Comparison of ENCODE assay signal across 9 mouse cellular contexts in the genomic region with DNA sequence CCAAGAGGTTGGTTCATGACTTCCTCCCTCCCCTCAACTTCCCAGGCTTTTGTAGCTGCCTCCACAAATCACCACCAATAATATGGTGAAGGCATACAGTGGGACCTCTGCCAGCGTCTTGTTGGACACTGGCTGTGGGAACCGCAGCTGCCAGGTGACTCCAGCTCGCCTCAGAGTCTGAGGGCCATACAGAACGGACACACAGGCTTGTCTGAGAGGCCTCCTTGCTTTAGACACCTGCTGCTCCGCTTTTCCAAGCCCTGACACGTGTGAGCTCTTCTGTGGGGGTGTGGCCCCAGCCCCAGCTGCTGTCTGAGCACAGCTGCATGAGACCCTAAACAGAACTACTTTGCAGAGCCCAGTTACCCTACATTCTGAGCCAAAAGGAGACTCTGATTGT.
DNase-seq lines count a peak whose midpoint lies in the region; ATAC-seq and TF ChIP-seq lines count a peak whose summit lies in the region.
"Had no signal": no experiment of that assay in that cellular context is flagged by ENCODE, and none has a peak within 500 bp of the region (broad histone marks: within the 10 kb centered on the region; RNA-seq: fewer than 3 reads in every experiment).

No protein-coding gene starts in this region.

- H3K4me2 ChIP-seq in limb, embryonic 12.5 days = no peak overlapping the region

- no peaks in the 10 kb centered on the region for H3K27me3 ChIP-seq in limb, embryonic 12.5 days

- peak; percentile 76; the same call in 1 of the 2 replicates for ATAC-seq in limb, embryonic 12.5 days (ENCODE audit: insufficient number of reproducible peaks, insufficient read depth, low FRiP score, low TSS enrichment, low read depth)

- WGBS in limb, embryonic 12.5 days = 44% methylated on average over 6 of the region's 6 CpGs

- H3K36me3 ChIP-seq in limb, embryonic 12.5 days = peaks cover 27% of the 10 kb centered on the region

- DNase-seq in gastrocnemius, adult 2 months = peak; percentile 40
- no peak for DNase-seq in gastrocnemius, adult 18-20 months (ENCODE audit: low spot score)
- DNase-seq in right cerebral cortex, postnatal 4 days = peak; percentile 49
- no peak for DNase-seq in right cerebral cortex, postnatal 25 days
- DNase-seq in thymus, postnatal 36 days = peak; percentile 57 to 74
- DNase-seq in urinary bladder, postnatal 10 days (ENCODE audit: low spot score) = no peak
- no peak for DNase-seq in urinary bladder, postnatal 36 days (ENCODE audit: low spot score in 2 of 2)
- DNase-seq: lung, postnatal 4 days had no signal

- H3K4me3 ChIP-seq in gastrocnemius, adult 2 months = no peak overlapping the region
- H3K4me3 ChIP-seq in limb, embryonic 12.5 days (replicated peaks) = no peak overlapping the region

- TF ChIP-seq CTCF in gastrocnemius, adult 2 months (IDR thresholded peaks at IDR 0.05) = no peak

- no peak overlapping the region for H3K27ac ChIP-seq in gastrocnemius, adult 2 months
- no peak overlapping the region for H3K27ac ChIP-seq in limb, embryonic 12.5 days

- no peak overlapping the region for H3K9ac ChIP-seq in limb, embryonic 12.5 days (replicated peaks)

- intact Hi-C loops in gastrocnemius, adult 2 months (cut with DNase I) = no loop called here

- peaks cover 19% of the 10 kb centered on the region for H3K4me1 ChIP-seq in limb, embryonic 12.5 days (replicated peaks)

- H3K9me3 ChIP-seq in limb, embryonic 12.5 days = no peaks in the 10 kb centered on the region

Comparison
In these comparisons a context has a peak if more than half of its experiments do, and no peak if none do; other contexts are left out.
1. DNase-seq: peak in gastrocnemius, adult 2 months (single experiment), right cerebral cortex, postnatal 4 days (single experiment) and thymus, postnatal 36 days (2 of 2); none in gastrocnemius, adult 18-20 months (single experiment), right cerebral cortex, postnatal 25 days (single experiment), urinary bladder, postnatal 10 days (single experiment) and urinary bladder, postnatal 36 days (0 of 2).